Mouse (Mus musculus): Measurements from ENCODE around the gene Bloc1s2. TPM values are rescaled to one million over a fixed set of nuclear protein-coding genes. Genes with fewer than 3 reads are reported as not detected.

Bloc1s2 gene
- 82.1 and 86.9 TPM in 2 replicates for polyA plus RNA-seq (2015; fragmentation: Nextera tagmentation; extraction: Ambion mirVana)

DNA sequence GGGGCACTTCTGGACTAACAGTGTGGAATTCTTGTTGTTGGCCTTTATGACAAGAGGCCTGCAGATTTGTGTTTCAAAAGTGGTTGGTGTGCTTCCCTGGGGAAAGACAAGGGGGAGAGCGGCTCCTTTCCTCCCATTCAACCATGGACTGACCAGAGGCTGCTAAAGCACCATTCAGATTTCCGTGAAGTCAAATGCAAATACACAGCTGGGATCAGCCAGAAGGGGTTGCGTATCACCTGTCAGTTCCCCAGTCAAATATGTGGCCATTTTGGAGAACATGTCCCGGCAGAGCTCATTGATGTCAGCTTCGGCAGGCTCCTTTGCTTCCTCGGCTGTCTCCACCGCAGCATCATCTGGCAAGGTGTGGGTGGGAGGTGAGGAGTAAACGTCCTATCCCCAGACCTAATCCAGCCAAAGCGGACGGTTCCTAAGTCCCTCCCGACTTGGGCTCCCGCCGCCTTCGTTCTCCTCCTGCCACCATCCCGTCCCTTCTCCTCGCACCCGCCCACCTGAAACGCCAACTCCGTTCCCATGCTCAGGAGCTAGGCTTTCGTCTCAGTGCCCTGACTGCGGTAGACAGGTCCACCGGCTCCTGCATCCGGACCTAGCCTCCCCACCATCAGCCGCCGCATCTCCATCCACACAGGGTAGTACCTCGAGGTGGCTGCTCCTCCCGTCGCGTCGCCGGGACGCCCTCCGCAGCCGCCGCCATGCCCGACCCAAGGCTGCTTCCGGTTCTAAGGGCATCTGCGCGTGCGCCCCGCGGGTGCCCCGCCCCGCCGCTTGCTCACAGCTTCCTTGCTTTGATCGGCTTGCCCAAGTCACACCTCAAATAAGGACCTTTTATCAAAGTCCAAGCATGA, at the start of gene Bloc1s2:
Gene Bloc1s2 (minus strand): TSS at position 745 of the 866 bp plus-strand sequence.
- peaks cover 9% of the 10 kb centered on the region; the same call in 1 of the 2 replicates for H3K36me3 ChIP-seq
- H3K4me1 ChIP-seq, result peaks cover 10% of the 10 kb centered on the region; the same call in 1 of the 2 replicates
- ATAC-seq (ENCODE audit: insufficient read depth, low FRiP score, low read depth), result peak; percentile 88
- 2% methylated on average over 46 of the region's 46 CpGs for WGBS
- no peaks in the 10 kb centered on the region for H3K9me3 ChIP-seq
- H3K4me3 ChIP-seq (replicated peaks), result peak within 1 kb of the TSS; percentile 77
- H3K27me3 ChIP-seq (replicated peaks), result no peaks in the 10 kb centered on the region
- peak within 1 kb of the TSS; percentile 82 for H3K4me2 ChIP-seq
- peak within 1 kb of the TSS; percentile 52 for H3K9ac ChIP-seq
- 0 out of 2 replicates have a peak within 1 kb of the TSS, but pooled peaks have one; percentile 21 for H3K27ac ChIP-seq

DNA sequence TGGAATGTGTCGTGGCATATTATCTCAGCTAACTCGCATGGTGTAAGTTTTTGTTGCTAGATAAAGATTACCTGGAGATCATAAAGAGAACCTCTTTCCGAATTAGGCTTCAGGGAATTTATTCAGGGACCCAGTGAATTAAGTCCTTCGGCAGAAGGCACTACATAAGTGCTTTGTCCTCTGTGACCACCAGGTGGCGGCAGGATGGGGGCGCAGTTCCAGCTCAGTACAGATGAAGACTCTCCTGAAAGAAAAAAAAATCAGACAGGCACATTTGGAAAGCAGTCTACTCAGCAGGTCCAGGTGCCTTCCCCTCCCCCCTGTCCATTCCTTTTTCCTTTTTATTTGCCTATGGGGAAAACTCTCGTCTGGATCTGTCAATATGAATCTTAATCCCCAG, 48.9 kb upstream of the Bloc1s2 start:
- Histone ChIP-seq H3K9ac (no peak overlapping the region), H3K4me2 (no peak overlapping the region), H3K9me3 (no peaks in the 10 kb centered on the region), H3K4me1 (no peaks in the 10 kb centered on the region), H3K4me3 (replicated peaks) (no peak overlapping the region), H3K27ac (no peak overlapping the region), H3K27me3 (replicated peaks) (no peaks in the 10 kb centered on the region), H3K36me3 (no peaks in the 10 kb centered on the region)
- no peak for ATAC-seq (ENCODE audit: insufficient read depth, low FRiP score, low read depth)
- 17% methylated on average over 7 of the region's 7 CpGs for WGBS

DNA sequence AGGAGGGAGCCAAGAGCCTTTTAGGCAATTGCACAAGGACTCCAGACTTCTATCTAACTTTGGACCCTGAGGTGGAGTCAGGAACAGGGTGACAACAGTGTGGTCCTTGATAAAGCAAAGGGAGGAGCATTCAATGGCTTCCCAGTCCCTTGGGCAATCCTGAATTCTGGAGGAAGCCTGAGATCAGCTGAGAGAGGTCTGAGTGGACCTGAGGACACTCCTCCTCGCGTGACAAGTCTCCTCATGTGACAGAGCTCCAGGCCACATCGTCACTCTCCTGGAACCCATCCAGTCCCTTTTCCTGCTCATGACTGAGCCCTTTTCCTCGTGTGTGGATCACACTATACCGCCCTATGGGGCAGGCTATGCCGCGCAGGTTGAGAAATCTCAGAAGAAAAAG, 47.7 kb upstream of the Bloc1s2 start:
- no peak overlapping the region for H3K4me2 ChIP-seq
- H3K36me3 ChIP-seq, result no peaks in the 10 kb centered on the region
- H3K4me1 ChIP-seq, result no peaks in the 10 kb centered on the region
- WGBS, result 71% methylated on average over 7 of the region's 7 CpGs
- H3K27ac ChIP-seq, result no peak overlapping the region
- no peaks in the 10 kb centered on the region for H3K27me3 ChIP-seq (replicated peaks)
- no peak for ATAC-seq (ENCODE audit: insufficient read depth, low FRiP score, low read depth)
- H3K4me3 ChIP-seq (replicated peaks), result no peak overlapping the region
- H3K9me3 ChIP-seq, result no peaks in the 10 kb centered on the region
- H3K9ac ChIP-seq, result no peak overlapping the region

DNA sequence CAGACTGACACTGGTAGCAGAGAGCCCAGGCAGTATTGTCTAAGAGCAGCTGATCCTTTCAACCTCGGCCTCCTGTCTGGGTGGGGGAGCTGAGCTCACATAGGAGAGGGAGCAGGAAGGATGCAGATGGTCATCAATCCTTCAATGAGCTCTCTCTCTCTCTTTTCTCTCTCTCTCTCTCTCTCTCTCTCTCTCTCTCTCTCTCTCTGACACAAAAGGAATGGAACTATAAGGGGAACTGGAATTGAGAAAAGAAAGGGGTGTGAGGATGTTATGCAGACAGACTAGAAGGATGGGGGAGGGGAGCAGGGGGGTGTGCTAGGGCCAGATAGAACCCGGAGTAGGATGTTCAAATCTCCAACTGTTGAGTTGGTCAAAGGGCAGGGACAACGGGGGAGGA, 46.1 kb upstream of the Bloc1s2 start, which contains the start of gene Pkd2l1:
Gene Pkd2l1 (minus strand): TSS at position 101 of the 400 bp plus-strand sequence.
- Histone ChIP-seq H3K36me3 (no peaks in the 10 kb centered on the region), H3K27ac (no peak within 1 kb of the TSS), H3K4me3 (replicated peaks) (no peak within 1 kb of the TSS), H3K9me3 (no peaks in the 10 kb centered on the region), H3K9ac (no peak within 1 kb of the TSS), H3K4me1 (no peaks in the 10 kb centered on the region), H3K4me2 (no peak within 1 kb of the TSS), H3K27me3 (replicated peaks) (no peaks in the 10 kb centered on the region)
- no peak for ATAC-seq (ENCODE audit: insufficient read depth, low FRiP score, low read depth)
- WGBS, result 39% methylated on average over 3 of the region's 3 CpGs

DNA sequence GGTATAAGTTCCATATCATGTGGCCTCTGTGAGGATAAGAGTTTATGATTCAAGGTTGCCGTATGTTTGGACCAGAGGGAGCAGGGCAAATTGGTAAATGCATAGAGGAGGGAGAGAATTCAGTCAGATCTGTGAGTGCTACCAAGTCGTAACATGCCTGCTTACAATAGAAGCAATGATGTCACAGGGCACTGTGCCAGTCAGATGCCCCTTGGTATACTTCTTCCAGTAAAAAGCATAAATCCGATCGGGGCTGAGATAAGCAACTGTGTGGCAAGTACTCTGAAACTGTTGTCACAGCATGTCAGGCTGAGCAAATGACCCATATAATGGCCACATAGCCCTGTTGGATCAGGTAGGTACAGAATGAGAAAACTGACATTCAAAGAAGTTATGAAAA, 42.8 kb upstream of the Bloc1s2 start:
- Histone ChIP-seq H3K4me3 (replicated peaks) (no peak overlapping the region), H3K9me3 (no peaks in the 10 kb centered on the region), H3K4me2 (no peak overlapping the region), H3K27ac (no peak overlapping the region), H3K9ac (no peak overlapping the region), H3K36me3 (no peaks in the 10 kb centered on the region), H3K4me1 (no peaks in the 10 kb centered on the region), H3K27me3 (replicated peaks) (no peaks in the 10 kb centered on the region)
- ATAC-seq (ENCODE audit: insufficient read depth, low FRiP score, low read depth), result no peak
- WGBS, result 79% methylated on average over 4 of the region's 4 CpGs

DNA sequence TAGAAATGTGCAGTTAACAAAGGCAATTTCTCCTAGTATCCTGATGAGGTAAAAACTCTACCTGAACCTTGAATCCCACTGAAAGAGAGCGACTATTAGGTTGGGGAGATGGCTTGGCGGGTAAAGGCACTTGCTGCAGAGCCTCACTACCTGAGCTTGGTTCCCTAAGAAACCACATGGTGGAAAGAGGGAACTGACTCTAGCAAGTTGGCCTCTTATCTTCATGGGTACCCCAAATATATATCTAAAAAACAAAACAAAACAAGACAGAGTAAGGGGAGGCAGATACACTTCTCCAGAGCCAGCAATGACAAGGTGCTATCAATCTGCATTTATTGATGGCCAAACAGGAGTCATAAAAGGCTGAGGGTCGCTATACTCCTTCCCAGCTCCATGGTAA, 37.7 kb upstream of the Bloc1s2 start:
- Histone ChIP-seq H3K27ac (no peak overlapping the region), H3K4me3 (replicated peaks) (no peak overlapping the region), H3K36me3 (no peaks in the 10 kb centered on the region), H3K4me2 (no peak overlapping the region), H3K9ac (no peak overlapping the region), H3K9me3 (no peaks in the 10 kb centered on the region), H3K4me1 (no peaks in the 10 kb centered on the region), H3K27me3 (replicated peaks) (no peaks in the 10 kb centered on the region)
- 65% methylated on average over 3 of the region's 3 CpGs for WGBS
- ATAC-seq (ENCODE audit: insufficient read depth, low FRiP score, low read depth), result no peak

DNA sequence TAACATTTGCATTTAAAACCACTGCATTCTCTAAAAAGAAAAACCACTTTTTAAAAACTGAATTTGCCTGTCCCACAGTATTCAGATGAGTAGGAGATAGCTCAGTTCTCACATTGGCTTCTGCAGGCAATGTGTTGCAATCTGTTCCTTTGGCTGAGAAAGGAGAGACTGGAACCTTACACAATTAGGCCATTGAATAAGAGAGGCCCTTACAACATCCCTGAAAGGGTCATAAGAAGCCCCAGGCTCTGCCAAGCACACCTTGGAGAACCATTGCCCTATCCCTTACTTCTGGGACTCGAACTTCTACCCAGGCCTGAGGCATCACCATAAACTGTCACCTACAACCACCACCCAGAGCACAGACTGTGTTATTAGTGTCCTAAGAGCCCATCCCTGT, 34.3 kb upstream of the Bloc1s2 start:
- H3K9me3 ChIP-seq, result no peaks in the 10 kb centered on the region
- H3K9ac ChIP-seq, result no peak overlapping the region
- H3K27ac ChIP-seq, result no peak overlapping the region
- H3K4me2 ChIP-seq, result no peak overlapping the region
- no peak overlapping the region for H3K4me3 ChIP-seq (replicated peaks)
- no peaks in the 10 kb centered on the region for H3K4me1 ChIP-seq
- no peak for ATAC-seq (ENCODE audit: insufficient read depth, low FRiP score, low read depth)
- H3K36me3 ChIP-seq, result no peaks in the 10 kb centered on the region
- H3K27me3 ChIP-seq (replicated peaks), result no peaks in the 10 kb centered on the region
- WGBS, result 96% methylated on average over 1 of the region's 1 CpGs

DNA sequence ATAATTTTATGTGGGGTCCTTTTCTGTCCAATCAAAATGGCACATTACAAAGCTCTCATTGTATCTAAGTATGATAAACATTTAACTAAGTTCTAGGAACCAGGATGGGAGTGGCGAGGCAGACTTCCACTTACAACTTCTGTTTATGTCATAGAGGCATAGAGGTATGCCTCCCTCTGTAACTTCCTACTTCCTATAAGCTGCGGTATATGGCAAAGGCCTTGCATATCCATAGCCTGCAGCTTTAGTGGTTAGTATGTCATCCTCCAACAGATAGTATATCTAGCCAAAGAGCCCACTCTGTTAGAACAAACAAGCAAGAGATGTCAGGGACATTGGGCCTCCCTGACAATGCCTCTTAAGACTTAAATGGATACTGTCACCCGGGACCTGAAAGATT, 30.5 kb upstream of the Bloc1s2 start:
- Histone ChIP-seq H3K9ac (no peak overlapping the region), H3K4me2 (no peak overlapping the region), H3K4me3 (replicated peaks) (no peak overlapping the region), H3K27ac (no peak overlapping the region), H3K4me1 (no peaks in the 10 kb centered on the region), H3K9me3 (no peaks in the 10 kb centered on the region), H3K36me3 (no peaks in the 10 kb centered on the region), H3K27me3 (replicated peaks) (no peaks in the 10 kb centered on the region)
- no peak for ATAC-seq (ENCODE audit: insufficient read depth, low FRiP score, low read depth)
- WGBS, result 82% methylated on average over 3 of the region's 3 CpGs

DNA sequence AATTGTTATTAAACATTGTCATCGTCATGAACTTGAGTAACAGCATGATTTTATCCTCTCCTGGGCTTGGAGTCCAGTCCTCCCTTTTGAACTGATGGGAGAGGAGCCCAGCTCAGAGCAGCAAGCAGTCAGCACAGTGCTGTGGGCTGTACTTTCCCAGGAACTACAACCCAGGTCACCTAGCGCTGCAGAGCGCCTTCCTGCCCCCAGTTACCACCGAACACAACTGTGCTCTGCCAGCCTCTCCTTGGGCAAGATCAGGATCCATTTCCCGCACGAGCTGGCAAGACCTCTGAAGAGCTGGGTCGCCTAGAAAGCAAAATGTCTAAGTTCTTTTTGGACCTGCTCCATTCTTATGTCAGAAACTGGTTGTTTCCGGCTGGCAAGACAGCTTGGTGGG, 28.6 kb upstream of the Bloc1s2 start:
- no peaks in the 10 kb centered on the region for H3K9me3 ChIP-seq
- ATAC-seq (ENCODE audit: insufficient read depth, low FRiP score, low read depth), result no peak
- WGBS, result 59% methylated on average over 8 of the region's 8 CpGs
- no peak overlapping the region for H3K9ac ChIP-seq
- H3K4me2 ChIP-seq, result no peak overlapping the region
- H3K36me3 ChIP-seq, result no peaks in the 10 kb centered on the region
- no peaks in the 10 kb centered on the region for H3K4me1 ChIP-seq
- no peaks in the 10 kb centered on the region for H3K27me3 ChIP-seq (replicated peaks)
- H3K27ac ChIP-seq, result no peak overlapping the region
- H3K4me3 ChIP-seq (replicated peaks), result no peak overlapping the region

DNA sequence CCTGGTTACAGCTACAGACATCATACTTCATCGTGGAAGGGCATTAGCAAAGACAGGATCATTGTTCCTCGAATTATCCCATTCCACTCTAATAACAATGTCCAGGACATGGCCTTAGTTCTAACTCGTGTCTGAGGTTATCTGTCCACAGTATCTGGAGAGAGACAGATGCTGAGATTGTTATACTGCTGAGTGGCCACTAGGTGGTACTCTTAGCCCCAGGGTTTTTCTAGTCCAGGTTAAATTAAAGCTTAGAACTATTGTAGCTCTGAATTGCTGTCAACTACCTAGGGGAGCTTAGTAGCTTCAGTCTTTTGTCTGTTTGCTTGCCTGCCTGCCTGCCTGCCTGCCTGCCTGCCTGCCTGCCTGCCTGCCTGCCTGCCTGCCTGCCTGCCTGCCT, 15.3 kb upstream of the Bloc1s2 start:
- Histone ChIP-seq H3K36me3 (no peaks in the 10 kb centered on the region), H3K4me3 (replicated peaks) (no peak overlapping the region), H3K27me3 (replicated peaks) (no peaks in the 10 kb centered on the region), H3K4me1 (no peaks in the 10 kb centered on the region), H3K4me2 (no peak overlapping the region), H3K27ac (no peak overlapping the region), H3K9me3 (no peaks in the 10 kb centered on the region), H3K9ac (no peak overlapping the region)
- ATAC-seq (ENCODE audit: insufficient read depth, low FRiP score, low read depth), result no peak
- 14% methylated on average over 3 of the region's 3 CpGs for WGBS

DNA sequence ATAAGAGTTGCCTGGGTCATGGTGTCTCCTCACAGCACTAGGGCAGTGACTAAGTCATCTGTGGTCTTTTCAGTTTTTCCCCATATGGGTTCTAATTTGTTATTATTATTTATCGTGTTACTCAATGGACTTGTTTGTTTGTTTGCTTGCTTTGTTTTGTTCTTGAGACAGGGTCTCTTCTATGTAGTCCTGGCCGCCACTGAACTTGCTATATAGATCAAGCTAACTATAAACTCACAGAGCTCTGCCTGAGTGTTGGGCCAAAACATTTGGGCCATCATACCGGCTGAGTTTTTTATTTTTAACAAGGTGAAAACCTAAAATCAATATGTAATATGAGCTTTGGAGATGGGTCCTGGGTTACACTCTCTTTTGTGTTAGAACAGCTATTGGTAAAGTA, 13.1 kb upstream of the Bloc1s2 start:
- no peak overlapping the region for H3K4me3 ChIP-seq (replicated peaks)
- 82% methylated on average over 3 of the region's 3 CpGs for WGBS
- ATAC-seq (ENCODE audit: insufficient read depth, low FRiP score, low read depth), result no peak

DNA sequence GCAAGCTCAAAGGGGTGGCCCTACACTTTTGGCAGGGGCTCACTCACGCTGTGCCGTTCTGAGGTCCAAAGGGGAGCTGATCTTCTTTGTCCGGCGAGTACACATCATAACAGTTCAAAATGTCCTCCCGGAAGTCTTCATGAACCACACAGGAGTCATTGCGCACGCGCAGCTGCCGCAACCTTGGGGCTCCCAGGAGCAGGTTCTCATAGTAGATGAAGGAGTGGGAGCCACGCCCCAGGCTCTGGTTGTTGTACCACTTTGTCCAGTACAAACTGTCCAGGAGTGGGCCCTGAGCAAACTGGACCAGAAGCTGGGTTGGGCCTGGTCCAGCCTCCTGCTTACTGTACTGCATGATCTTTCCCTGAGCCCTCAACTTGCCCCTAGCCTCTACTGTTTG, 10.8 kb upstream of the Bloc1s2 start:
- no peak for ATAC-seq (ENCODE audit: insufficient read depth, low FRiP score, low read depth)

More for the DNA sequence above, 13.1 kb upstream of the Bloc1s2 start:
- no peak overlapping the region for H3K4me2 ChIP-seq
- no peak overlapping the region for H3K9ac ChIP-seq
- H3K27me3 ChIP-seq (replicated peaks), result no peaks in the 10 kb centered on the region; the same call in 1 of the 2 replicates
- H3K9me3 ChIP-seq, result no peaks in the 10 kb centered on the region
- H3K27ac ChIP-seq, result no peak overlapping the region
- no peaks in the 10 kb centered on the region for H3K36me3 ChIP-seq
- no peaks in the 10 kb centered on the region for H3K4me1 ChIP-seq

More for the DNA sequence above, 10.8 kb upstream of the Bloc1s2 start:
- Histone ChIP-seq H3K4me2 (no peak overlapping the region), H3K4me3 (replicated peaks) (no peak overlapping the region), H3K27ac (no peak overlapping the region), H3K4me1 (no peaks in the 10 kb centered on the region), H3K9ac (no peak overlapping the region), H3K27me3 (replicated peaks) (no peaks in the 10 kb centered on the region; the same call in 1 of the 2 replicates), H3K36me3 (no peaks in the 10 kb centered on the region), H3K9me3 (no peaks in the 10 kb centered on the region)
- WGBS, result 89% methylated on average over 10 of the region's 10 CpGs

All from stomach, embryonic 15.5 days (tissue).